Mouse (Mus musculus): Measurements from ENCODE around the gene Gm45213. TPM values are rescaled to one million over a fixed set of nuclear protein-coding genes. Genes with fewer than 3 reads are reported as not detected.

Gene Gm45213
- not detected in 2 replicates for polyA plus RNA-seq (2016; fragmentation: Nextera tagmentation; extraction: Ambion mirVana)

- H3K27ac ChIP-seq = no peak within 1 kb of the TSS
- 85% methylated on average over 10 of the region's 10 CpGs for WGBS
- no peak for DNase-seq (ENCODE audit: low spot score)
- no peak within 1 kb of the TSS for H3K4me3 ChIP-seq
- H3K4me1 ChIP-seq = peaks cover 17% of the 10 kb centered on the region
- H3K9me3 ChIP-seq = no peaks in the 10 kb centered on the region
- peaks cover 45% of the 10 kb centered on the region for H3K27me3 ChIP-seq (ENCODE audit: insufficient read depth, poor library complexity, severe bottlenecking)
- H3K36me3 ChIP-seq = no peaks in the 10 kb centered on the region
Observed at GRCm38 (mm10) chr7:66043552-66044459, at the start of gene Gm45213. Gene Gm45213 (plus strand): TSS chr7:66043602.

GRCm38 (mm10) chr7:66001035-66001754 lies 42.2 kb upstream of the Gm45213 start:
- H3K9me3 ChIP-seq = peaks cover 5% of the 10 kb centered on the region; the same call in 1 of the 2 replicates
- no peaks in the 10 kb centered on the region for H3K27me3 ChIP-seq (ENCODE audit: insufficient read depth, poor library complexity, severe bottlenecking)
- 86% methylated on average over 16 of the region's 16 CpGs for whole genome bisulfite sequencing
- no peak overlapping the region for H3K4me3 ChIP-seq
- DNase-seq (ENCODE audit: low spot score) = no peak
- peaks cover 5% of the 10 kb centered on the region; the same call in 1 of the 2 replicates for H3K36me3 ChIP-seq
- H3K27ac ChIP-seq = no peak overlapping the region
- no peaks in the 10 kb centered on the region for H3K4me1 ChIP-seq

- DNase-seq (ENCODE audit: low spot score) = no peak
- H3K27me3 ChIP-seq (ENCODE audit: insufficient read depth, poor library complexity, severe bottlenecking) = no peaks in the 10 kb centered on the region
- H3K4me3 ChIP-seq = no peak overlapping the region
- no peaks in the 10 kb centered on the region for H3K4me1 ChIP-seq
- H3K36me3 ChIP-seq = peaks cover 5% of the 10 kb centered on the region; the same call in 1 of the 2 replicates
- 46% methylated on average over 3 of the region's 3 CpGs for WGBS
- H3K9me3 ChIP-seq = peaks cover 5% of the 10 kb centered on the region; the same call in 1 of the 2 replicates
- no peak overlapping the region for H3K27ac ChIP-seq
Observed at GRCm38 (mm10) chr7:66001797-66002196, 41.6 kb upstream of the Gm45213 start.

- peaks cover 5% of the 10 kb centered on the region; the same call in 1 of the 2 replicates for H3K36me3 ChIP-seq
- H3K27ac ChIP-seq = no peak overlapping the region
- H3K4me3 ChIP-seq = no peak overlapping the region
- no peaks in the 10 kb centered on the region for H3K27me3 ChIP-seq (ENCODE audit: insufficient read depth, poor library complexity, severe bottlenecking)
- no peaks in the 10 kb centered on the region for H3K9me3 ChIP-seq
- no peaks in the 10 kb centered on the region for H3K4me1 ChIP-seq
- DNase-seq (ENCODE audit: low spot score) = no peak
- WGBS = 80% methylated on average over 5 of the region's 5 CpGs
Observed at GRCm38 (mm10) chr7:66003447-66003846, 40.0 kb upstream of the Gm45213 start.

- no peaks in the 10 kb centered on the region for H3K27me3 ChIP-seq (ENCODE audit: insufficient read depth, poor library complexity, severe bottlenecking)
- no peak overlapping the region for H3K27ac ChIP-seq
- no peak overlapping the region for H3K4me3 ChIP-seq
- H3K9me3 ChIP-seq = no peaks in the 10 kb centered on the region
- DNase-seq (ENCODE audit: low spot score) = no peak
- H3K4me1 ChIP-seq = no peaks in the 10 kb centered on the region
- peaks cover 5% of the 10 kb centered on the region; the same call in 1 of the 2 replicates for H3K36me3 ChIP-seq
- WGBS = 76% methylated on average over 13 of the region's 13 CpGs
Observed at GRCm38 (mm10) chr7:66003865-66004638, 39.4 kb upstream of the Gm45213 start.

GRCm38 (mm10) chr7:66005066-66005465 lies 38.3 kb upstream of the Gm45213 start:
- Histone ChIP-seq H3K36me3 (no peaks in the 10 kb centered on the region), H3K4me1 (no peaks in the 10 kb centered on the region), H3K27me3 (ENCODE audit: insufficient read depth, poor library complexity, severe bottlenecking) (no peaks in the 10 kb centered on the region), H3K9me3 (no peaks in the 10 kb centered on the region), H3K4me3 (no peak overlapping the region), H3K27ac (no peak overlapping the region)
- 83% methylated on average over 10 of the region's 10 CpGs for WGBS
- no peak for DNase-seq (ENCODE audit: low spot score)

GRCm38 (mm10) chr7:66008161-66008891 lies 35.1 kb upstream of the Gm45213 start:
- 79% methylated on average over 11 of the region's 11 CpGs for whole genome bisulfite sequencing
- Histone ChIP-seq H3K27me3 (ENCODE audit: insufficient read depth, poor library complexity, severe bottlenecking) (no peaks in the 10 kb centered on the region), H3K4me1 (no peaks in the 10 kb centered on the region), H3K36me3 (no peaks in the 10 kb centered on the region), H3K27ac (no peak overlapping the region), H3K4me3 (no peak overlapping the region), H3K9me3 (no peaks in the 10 kb centered on the region)
- no peak for DNase-seq (ENCODE audit: low spot score)

GRCm38 (mm10) chr7:66008892-66009273 lies 34.5 kb upstream of the Gm45213 start:
- H3K36me3 ChIP-seq = no peaks in the 10 kb centered on the region
- no peaks in the 10 kb centered on the region for H3K9me3 ChIP-seq
- no peaks in the 10 kb centered on the region for H3K4me1 ChIP-seq
- H3K4me3 ChIP-seq = no peak overlapping the region
- no peak for DNase-seq (ENCODE audit: low spot score)
- no peaks in the 10 kb centered on the region for H3K27me3 ChIP-seq (ENCODE audit: insufficient read depth, poor library complexity, severe bottlenecking)
- no peak overlapping the region for H3K27ac ChIP-seq
- 87% methylated on average over 16 of the region's 16 CpGs for WGBS

- H3K27ac ChIP-seq = no peak overlapping the region
- H3K27me3 ChIP-seq (ENCODE audit: insufficient read depth, poor library complexity, severe bottlenecking) = no peaks in the 10 kb centered on the region
- H3K4me3 ChIP-seq = no peak overlapping the region
- no peak for DNase-seq (ENCODE audit: low spot score)
- H3K36me3 ChIP-seq = no peaks in the 10 kb centered on the region
- 82% methylated on average over 6 of the region's 6 CpGs for WGBS
- no peaks in the 10 kb centered on the region for H3K9me3 ChIP-seq
- H3K4me1 ChIP-seq = no peaks in the 10 kb centered on the region
Observed at GRCm38 (mm10) chr7:66010518-66010917, 32.9 kb upstream of the Gm45213 start.

- Histone ChIP-seq H3K36me3 (0 out of 2 replicates have a peak, but pooled peaks cover 3% of the 10 kb centered on the region), H3K4me1 (peaks cover 6% of the 10 kb centered on the region), H3K27ac (no peak overlapping the region), H3K27me3 (ENCODE audit: insufficient read depth, poor library complexity, severe bottlenecking) (peaks cover 20% of the 10 kb centered on the region), H3K9me3 (no peaks in the 10 kb centered on the region), H3K4me3 (no peak overlapping the region)
- DNase-seq (ENCODE audit: low spot score) = no peak
- WGBS = 67% methylated on average over 2 of the region's 2 CpGs
Observed at GRCm38 (mm10) chr7:66027747-66028146, 15.7 kb upstream of the Gm45213 start.

- Histone ChIP-seq H3K36me3 (0 out of 2 replicates have a peak, but pooled peaks cover 3% of the 10 kb centered on the region), H3K4me1 (peaks cover 6% of the 10 kb centered on the region), H3K27ac (no peak overlapping the region), H3K9me3 (no peaks in the 10 kb centered on the region), H3K27me3 (ENCODE audit: insufficient read depth, poor library complexity, severe bottlenecking) (peaks cover 30% of the 10 kb centered on the region), H3K4me3 (no peak overlapping the region)
- no peak for DNase-seq (ENCODE audit: low spot score)
- 59% methylated on average over 6 of the region's 6 CpGs for WGBS
Observed at GRCm38 (mm10) chr7:66028766-66029512, 14.5 kb upstream of the Gm45213 start.
